Mouse (Mus musculus): Measurements from ENCODE around the gene Ssc5d. TPM values are rescaled to one million over a fixed set of nuclear protein-coding genes. Genes with fewer than 3 reads are reported as not detected.

Gene Ssc5d
- total and polyA plus RNA-seq, 3 experiments = 0.09 to 1.6 (median 0.30) TPM

- in situ Hi-C loops (cut with MboI; ENCODE audit: low pct_ligation_motif_present, low pct_unique_long_range_greater_than_20kb, low sequenced_read_pairs) (no loop called here), dilution Hi-C loops (cut with MboI; ENCODE audit: extremely low pct_ligation_motif_present, extremely low pct_unique_long_range_greater_than_20kb, low sequenced_read_pairs) (no loop called here)
- TF ChIP-seq CTCF (conservative IDR thresholded peaks at IDR 0.05 in 1 of 2, IDR thresholded peaks at IDR 0.05 in 1 of 2; ENCODE audit: low read depth in 2 of 2, low read length in 2 of 2) (peak in 1 of 2 experiments; percentile 82; a peak in 2 of 4 replicates), RAD21 (IDR thresholded peaks at IDR 0.05; ENCODE audit: low read depth, low read length) (peak; percentile 68), MAZ (IDR thresholded peaks at IDR 0.05; ENCODE audit: low read depth, low read length) (peak; percentile 66; the same call in 1 of the 2 replicates), SIN3A (IDR thresholded peaks at IDR 0.05; ENCODE audit: low read length) (no peak), ELF1 (IDR thresholded peaks at IDR 0.05; ENCODE audit: low read depth, low read length) (0 out of 2 replicates have a peak, but pooled peaks have one; percentile 17), SMC3 (IDR thresholded peaks at IDR 0.05; ENCODE audit: low read depth, low read length) (peak; percentile 47)
- Histone ChIP-seq H3K4me3 (replicated peaks in 1 of 3; ENCODE audit: low read depth in 2 of 3, low read length in 2 of 3, poor library complexity in 1 of 3) (no peak within 1 kb of the TSS), H3K27ac (ENCODE audit: insufficient read depth, low read depth) (no peak within 1 kb of the TSS), H3K9ac (ENCODE audit: insufficient read depth, low read depth) (no peak within 1 kb of the TSS), H3K36me3 (replicated peaks in 1 of 2; ENCODE audit: control insufficient read depth in 1 of 2, insufficient read depth in 1 of 2, low read length in 1 of 2) (no peaks in the 10 kb centered on the region), H3K79me2 (replicated peaks; ENCODE audit: control insufficient read depth, extremely low read depth, insufficient read depth, poor library complexity, severe bottlenecking) (no peaks in the 10 kb centered on the region), H3K4me2 (ENCODE audit: insufficient read depth, low read depth, poor library complexity, severe bottlenecking) (no peak within 1 kb of the TSS), H3K4me1 (ENCODE audit: control insufficient read depth in 1 of 2, insufficient read depth in 2 of 2) (peaks cover 0 to 4% of the 10 kb centered on the region in 2 experiments; a peak in 1 of 4 replicates), H3K27me3 (replicated peaks) (peaks cover 56% of the 10 kb centered on the region), H3K9me3 (replicated peaks; ENCODE audit: low read length) (no peaks in the 10 kb centered on the region)
- DNase-seq (ENCODE audit: extremely low read depth) = peak; percentile 44
These were observed 38.7 kb downstream of the Ssc5d start, which contains the start of gene Sbk2 for GRCm38 (mm10) chr7:4964272-4964671. Gene Sbk2 (minus strand): TSS chr7:4964406.

GRCm38 (mm10) chr7:4964988-4965387, 39.4 kb downstream of the Ssc5d start:
- no peaks in the 10 kb centered on the region for H3K79me2 ChIP-seq (replicated peaks; ENCODE audit: control insufficient read depth, extremely low read depth, insufficient read depth, poor library complexity, severe bottlenecking)
- no peak overlapping the region for H3K27ac ChIP-seq (ENCODE audit: insufficient read depth, low read depth)
- peaks cover 63% of the 10 kb centered on the region for H3K27me3 ChIP-seq (replicated peaks)
- H3K4me3 ChIP-seq (replicated peaks in 1 of 3; ENCODE audit: low read depth in 2 of 3, low read length in 2 of 3, poor library complexity in 1 of 3) = no peak overlapping the region
- H3K4me2 ChIP-seq (ENCODE audit: insufficient read depth, low read depth, poor library complexity, severe bottlenecking) = no peak overlapping the region
- H3K9me3 ChIP-seq (replicated peaks; ENCODE audit: low read length) = no peaks in the 10 kb centered on the region
- dilution Hi-C loops (cut with MboI; ENCODE audit: extremely low pct_ligation_motif_present, extremely low pct_unique_long_range_greater_than_20kb, low sequenced_read_pairs) = no loop called here
- in situ Hi-C loops (cut with MboI; ENCODE audit: low pct_ligation_motif_present, low pct_unique_long_range_greater_than_20kb, low sequenced_read_pairs) = no loop called here
- no peak for TF ChIP-seq UBTF (IDR thresholded peaks at IDR 0.05; ENCODE audit: low read depth, low read length)
- no peak for TF ChIP-seq USF2 (conservative IDR thresholded peaks at IDR 0.05; ENCODE audit: low read depth, low read length)
- no peak for TF ChIP-seq JUN (IDR thresholded peaks at IDR 0.05; ENCODE audit: insufficient read depth, low read depth, low read length)
- no peak for TF ChIP-seq BHLHE40 (IDR thresholded peaks at IDR 0.05; ENCODE audit: low read depth, low read length)
- no peak for TF ChIP-seq MEF2A (IDR thresholded peaks at IDR 0.05; ENCODE audit: borderline replicate concordance, low read depth, low read length)
- no peak for TF ChIP-seq NELFE (IDR thresholded peaks at IDR 0.05; ENCODE audit: low read depth, low read length)
- TF ChIP-seq RCOR1 (conservative IDR thresholded peaks at IDR 0.05; ENCODE audit: low read depth, low read length) = no peak
- TF ChIP-seq ETS1 (conservative IDR thresholded peaks at IDR 0.05; ENCODE audit: low read depth, low read length) = no peak
- no peak for TF ChIP-seq MAFK (IDR thresholded peaks at IDR 0.05; ENCODE audit: insufficient replicate concordance, low read length)
- no peak for TF ChIP-seq NRF1 (IDR thresholded peaks at IDR 0.05; ENCODE audit: low read depth, low read length)
- TF ChIP-seq CHD2 (IDR thresholded peaks at IDR 0.05; ENCODE audit: low read length) = no peak
- TF ChIP-seq POLR2AphosphoS2 (IDR thresholded peaks at IDR 0.05; ENCODE audit: low read depth, low read length) = no peak
- no peak for TF ChIP-seq IRF4 (IDR thresholded peaks at IDR 0.05; ENCODE audit: low read depth, low read length)
- TF ChIP-seq ZNF384 (IDR thresholded peaks at IDR 0.05; ENCODE audit: low read depth, low read length) = no peak
- TF ChIP-seq JUND (conservative IDR thresholded peaks at IDR 0.05; ENCODE audit: low read depth, low read length) = no peak
- DNase-seq (ENCODE audit: extremely low read depth) = no peak
- no peaks in the 10 kb centered on the region for H3K36me3 ChIP-seq (replicated peaks in 1 of 2; ENCODE audit: control insufficient read depth in 1 of 2, insufficient read depth in 1 of 2, low read length in 1 of 2)
- no peak overlapping the region for H3K9ac ChIP-seq (ENCODE audit: insufficient read depth, low read depth)
- peaks cover 0 to 4% of the 10 kb centered on the region in 2 experiments; a peak in 1 of 4 replicates for H3K4me1 ChIP-seq (ENCODE audit: control insufficient read depth in 1 of 2, insufficient read depth in 2 of 2)
